Mouse (Mus musculus): Measurements from ENCODE around the gene Nav2. TPM values are rescaled to one million over a fixed set of nuclear protein-coding genes. Genes with fewer than 3 reads are reported as not detected.

The Nav2 gene
- total and polyA plus RNA-seq, 3 experiments, result 2.0 to 2.7 TPM; not detected in 1

- no peak overlapping the region for H3K4me3 ChIP-seq (ENCODE audit: control insufficient read depth in 1 of 2, insufficient read depth in 1 of 2, low read depth in 2 of 2, low read length in 2 of 2)
- H3K79me2 ChIP-seq (ENCODE audit: control insufficient read depth, insufficient read depth, low read length, poor library complexity), result no peaks in the 10 kb centered on the region
- no peak for DNase-seq (ENCODE audit: low read depth, low spot score)
- H3K27ac ChIP-seq (ENCODE audit: control insufficient read depth, low read depth, low read length), result no peak overlapping the region
- no peak overlapping the region for H3K9ac ChIP-seq (ENCODE audit: control insufficient read depth, low read depth, low read length, poor library complexity, severe bottlenecking)
- TF ChIP-seq MYB (IDR thresholded peaks at IDR 0.05; ENCODE audit: low read depth, low read length) (no peak), MAX (IDR thresholded peaks at IDR 0.05; ENCODE audit: low read length) (no peak), KAT2A (conservative IDR thresholded peaks at IDR 0.05; ENCODE audit: low read depth, low read length) (no peak), RAD21 (IDR thresholded peaks at IDR 0.05; ENCODE audit: low read depth, low read length) (no peak), RCOR1 (IDR thresholded peaks at IDR 0.05; ENCODE audit: low read depth, low read length) (no peak), MYC (IDR thresholded peaks at IDR 0.05; ENCODE audit: low read depth, low read length) (no peak), TBP (IDR thresholded peaks at IDR 0.05; ENCODE audit: low read depth, low read length) (no peak), USF1 (IDR thresholded peaks at IDR 0.05; ENCODE audit: low read depth, low read length) (no peak), NRF1 (IDR thresholded peaks at IDR 0.05; ENCODE audit: insufficient read depth, low read depth, low read length, poor library complexity, severe bottlenecking) (no peak), TCF12 (IDR thresholded peaks at IDR 0.05; ENCODE audit: low read depth, low read length) (no peak), SIN3A (IDR thresholded peaks at IDR 0.05; ENCODE audit: low read length) (no peak), MXI1 (IDR thresholded peaks at IDR 0.05; ENCODE audit: low read depth, low read length) (no peak), CHD1 (IDR thresholded peaks at IDR 0.05; ENCODE audit: low read depth, low read length) (no peak), ZC3H11A (IDR thresholded peaks at IDR 0.05; ENCODE audit: low read depth, low read length) (no peak), TAL1 (IDR thresholded peaks at IDR 0.05; ENCODE audit: low read length) (no peak), ZKSCAN1 (IDR thresholded peaks at IDR 0.05; ENCODE audit: low read depth, low read length) (no peak), SMC3 (IDR thresholded peaks at IDR 0.05; ENCODE audit: low read depth, low read length) (no peak)
- H3K36me3 ChIP-seq (ENCODE audit: control insufficient read depth in 1 of 2, insufficient read depth in 2 of 2, low read length in 2 of 2), result no peaks in the 10 kb centered on the region
- no peaks in the 10 kb centered on the region for H3K4me1 ChIP-seq (ENCODE audit: control insufficient read depth in 1 of 2, insufficient read depth in 2 of 2, low read length in 2 of 2)
- no peaks in the 10 kb centered on the region; a peak in 2 of 4 replicates for H3K27me3 ChIP-seq (ENCODE audit: control insufficient read depth in 1 of 2, insufficient read depth in 2 of 2, low read length in 2 of 2)
- H3K9me3 ChIP-seq (replicated peaks; ENCODE audit: insufficient read depth, low read length), result no peaks in the 10 kb centered on the region
Observed at GRCm38 (mm10) chr7:49029282-49030012, 120.9 kb downstream of the Nav2 start.

- H3K9ac ChIP-seq (ENCODE audit: control insufficient read depth, low read depth, low read length, poor library complexity, severe bottlenecking), result no peak overlapping the region
- DNase-seq (ENCODE audit: low read depth, low spot score), result no peak
- no peaks in the 10 kb centered on the region for H3K4me1 ChIP-seq (ENCODE audit: control insufficient read depth in 1 of 2, insufficient read depth in 2 of 2, low read length in 2 of 2)
- no peaks in the 10 kb centered on the region; a peak in 1 of 4 replicates for H3K27me3 ChIP-seq (ENCODE audit: control insufficient read depth in 1 of 2, insufficient read depth in 2 of 2, low read length in 2 of 2)
- no peak overlapping the region for H3K4me3 ChIP-seq (ENCODE audit: control insufficient read depth in 1 of 2, insufficient read depth in 1 of 2, low read depth in 2 of 2, low read length in 2 of 2)
- no peak overlapping the region for H3K27ac ChIP-seq (ENCODE audit: control insufficient read depth, low read depth, low read length)
- no peaks in the 10 kb centered on the region for H3K36me3 ChIP-seq (ENCODE audit: control insufficient read depth in 1 of 2, insufficient read depth in 2 of 2, low read length in 2 of 2)
- H3K79me2 ChIP-seq (ENCODE audit: control insufficient read depth, insufficient read depth, low read length, poor library complexity), result no peaks in the 10 kb centered on the region
- H3K9me3 ChIP-seq (replicated peaks; ENCODE audit: insufficient read depth, low read length), result no peaks in the 10 kb centered on the region
- no peak for TF ChIP-seq ETS1 (IDR thresholded peaks at IDR 0.05; ENCODE audit: low read depth, low read length)
- no peak for TF ChIP-seq SMC3 (IDR thresholded peaks at IDR 0.05; ENCODE audit: low read depth, low read length)
- TF ChIP-seq JUND (IDR thresholded peaks at IDR 0.05; ENCODE audit: low read depth, low read length), result no peak
- no peak for TF ChIP-seq E2F4 (IDR thresholded peaks at IDR 0.05; ENCODE audit: borderline replicate concordance, low read depth, low read length)
- TF ChIP-seq NRF1 (IDR thresholded peaks at IDR 0.05; ENCODE audit: insufficient read depth, low read depth, low read length, poor library complexity, severe bottlenecking), result no peak
- TF ChIP-seq MYB (IDR thresholded peaks at IDR 0.05; ENCODE audit: low read depth, low read length), result no peak
- TF ChIP-seq ZC3H11A (IDR thresholded peaks at IDR 0.05; ENCODE audit: low read depth, low read length), result no peak
- no peak for TF ChIP-seq HCFC1 (IDR thresholded peaks at IDR 0.05; ENCODE audit: low read depth, low read length)
- no peak for TF ChIP-seq TBP (IDR thresholded peaks at IDR 0.05; ENCODE audit: low read depth, low read length)
- TF ChIP-seq MAFK (IDR thresholded peaks at IDR 0.05; ENCODE audit: borderline replicate concordance, low read depth, low read length), result no peak
- TF ChIP-seq POLR2A (IDR thresholded peaks at IDR 0.05; ENCODE audit: control insufficient read depth in 1 of 2, insufficient read depth in 1 of 2, low read depth in 1 of 2, low read length in 2 of 2, poor library complexity in 1 of 2), result no peak
- TF ChIP-seq NELFE (IDR thresholded peaks at IDR 0.05; ENCODE audit: low read depth, low read length), result no peak
Observed at GRCm38 (mm10) chr7:49032216-49032615, 123.7 kb downstream of the Nav2 start.

Measured in MEL (cell line).